Mouse (Mus musculus): ENCODE results near the gene Thumpd3.
A peak's percentile ranks its signal among the peaks of the same experiment; 100 is the strongest.

Gene Thumpd3

DNA sequence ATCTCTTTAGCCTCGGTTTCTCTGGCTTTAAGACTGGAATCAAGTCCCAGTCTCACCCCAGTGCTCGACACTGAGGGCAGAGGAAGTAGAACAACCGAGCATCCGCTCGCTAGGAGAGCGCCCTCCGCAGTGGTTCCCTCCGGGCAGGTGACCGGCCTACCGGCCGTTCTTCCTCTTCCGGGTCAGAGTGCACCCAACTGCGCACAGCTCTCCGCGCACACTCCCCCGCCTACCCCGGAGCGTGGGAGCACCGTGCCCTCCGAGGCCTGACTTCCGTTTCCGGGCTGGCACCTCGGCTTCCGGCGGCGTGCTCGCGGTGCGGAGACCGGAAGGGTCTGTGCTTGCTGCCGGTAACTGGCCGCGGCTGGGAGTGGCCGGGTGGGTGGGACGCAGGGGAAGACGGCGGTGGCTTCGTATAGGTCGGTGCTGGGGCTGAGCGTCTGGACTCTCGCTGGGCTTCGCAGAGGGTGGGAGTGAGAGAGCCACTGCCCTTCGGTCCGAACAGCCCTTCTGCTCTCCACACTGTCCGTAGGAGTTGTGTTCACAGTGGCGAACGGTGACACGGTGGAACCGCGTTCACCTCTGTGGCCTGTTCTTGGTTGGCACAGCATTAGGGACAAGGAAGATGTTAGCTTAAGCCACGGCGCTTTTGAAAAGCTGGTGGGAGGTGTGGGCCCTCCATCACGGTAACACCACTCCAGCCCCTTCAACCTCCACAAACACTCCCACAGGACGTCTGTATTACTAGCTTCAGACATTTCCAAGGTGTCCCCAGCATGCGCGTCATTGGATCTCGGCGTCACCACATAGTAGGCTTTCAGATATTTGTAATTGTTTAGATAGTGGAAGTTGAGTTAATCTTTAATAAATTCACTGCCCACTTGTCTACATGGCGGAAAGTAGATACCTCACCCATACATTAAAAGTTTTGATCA is at the start of gene Thumpd3:
Gene Thumpd3, plus strand, starts transcription at position 185 of the 935 bp plus-strand sequence.
- peak; percentile 99 for DNase-seq (ENCODE audit: low spot score)

DNA sequence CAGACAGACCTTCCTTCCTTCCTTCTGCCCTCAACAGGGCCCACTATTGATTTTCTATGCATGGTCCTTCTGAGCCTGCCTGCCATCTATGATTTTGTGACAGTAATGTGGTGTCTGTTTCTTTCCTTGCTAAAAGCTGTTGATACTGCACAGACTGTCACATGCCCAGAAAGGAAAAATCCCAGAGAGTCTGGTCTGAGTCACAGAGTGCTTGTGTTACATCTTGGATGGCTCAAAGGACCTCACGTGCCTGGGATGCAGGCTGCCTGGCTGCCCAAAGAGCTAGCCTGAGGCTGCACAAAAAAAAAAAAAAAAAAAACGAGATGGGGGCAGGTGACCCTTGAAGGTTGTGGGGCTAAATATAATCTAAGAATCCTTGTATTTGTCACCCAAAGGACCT is 46.8 kb upstream of the Thumpd3 start:
- no peak for DNase-seq (ENCODE audit: low spot score)

DNA sequence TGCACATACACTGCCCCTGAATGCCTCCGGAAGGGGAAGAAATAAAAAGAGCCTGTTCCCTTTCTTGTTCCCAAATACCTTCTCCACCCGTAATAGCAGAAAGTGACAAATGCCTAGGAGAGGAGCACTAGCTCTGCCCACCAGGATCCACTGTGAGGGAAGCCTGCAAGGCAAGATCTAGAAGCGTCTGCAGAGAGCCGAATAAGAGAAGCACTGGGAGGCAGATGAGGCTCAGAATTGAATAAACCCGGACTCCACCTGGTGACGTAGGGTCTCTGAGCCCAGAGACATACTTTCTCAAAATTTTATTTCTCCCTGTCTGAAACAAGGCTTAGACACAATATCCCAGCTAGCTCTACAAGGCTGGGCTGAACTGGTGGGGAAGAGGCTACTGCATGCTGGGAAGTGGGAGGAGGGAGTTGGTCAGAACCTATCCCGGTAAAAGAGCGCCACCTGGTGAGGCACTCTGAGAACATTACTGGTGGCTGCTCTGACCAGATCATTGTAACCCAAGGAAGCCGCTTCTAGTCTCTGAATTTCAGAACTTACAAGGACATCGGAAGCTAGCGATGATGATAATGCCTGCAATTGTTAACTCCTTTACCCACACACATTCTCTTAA is 45.2 kb upstream of the Thumpd3 start:
- peak; percentile 95 for DNase-seq (ENCODE audit: low spot score)

DNA sequence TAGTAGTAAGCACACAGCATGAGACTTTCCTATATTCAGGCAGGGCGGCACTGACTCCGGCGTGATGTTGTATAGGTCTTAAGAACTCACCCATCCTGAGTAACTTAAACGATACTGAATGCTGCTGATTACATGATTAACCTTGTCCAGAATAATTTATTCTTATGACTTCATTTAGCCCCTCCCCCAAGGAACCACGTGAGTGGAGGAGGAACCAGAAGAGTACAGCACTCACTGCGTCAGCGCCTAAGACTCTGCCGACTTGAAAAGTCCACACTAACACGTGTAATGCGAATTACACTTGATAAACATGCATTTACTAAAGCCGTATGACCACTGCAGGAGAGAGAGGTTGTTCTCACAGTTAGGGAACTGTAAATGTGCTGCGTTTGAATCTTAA is 44.3 kb upstream of the Thumpd3 start:
- no peak for DNase-seq (ENCODE audit: low spot score)

DNA sequence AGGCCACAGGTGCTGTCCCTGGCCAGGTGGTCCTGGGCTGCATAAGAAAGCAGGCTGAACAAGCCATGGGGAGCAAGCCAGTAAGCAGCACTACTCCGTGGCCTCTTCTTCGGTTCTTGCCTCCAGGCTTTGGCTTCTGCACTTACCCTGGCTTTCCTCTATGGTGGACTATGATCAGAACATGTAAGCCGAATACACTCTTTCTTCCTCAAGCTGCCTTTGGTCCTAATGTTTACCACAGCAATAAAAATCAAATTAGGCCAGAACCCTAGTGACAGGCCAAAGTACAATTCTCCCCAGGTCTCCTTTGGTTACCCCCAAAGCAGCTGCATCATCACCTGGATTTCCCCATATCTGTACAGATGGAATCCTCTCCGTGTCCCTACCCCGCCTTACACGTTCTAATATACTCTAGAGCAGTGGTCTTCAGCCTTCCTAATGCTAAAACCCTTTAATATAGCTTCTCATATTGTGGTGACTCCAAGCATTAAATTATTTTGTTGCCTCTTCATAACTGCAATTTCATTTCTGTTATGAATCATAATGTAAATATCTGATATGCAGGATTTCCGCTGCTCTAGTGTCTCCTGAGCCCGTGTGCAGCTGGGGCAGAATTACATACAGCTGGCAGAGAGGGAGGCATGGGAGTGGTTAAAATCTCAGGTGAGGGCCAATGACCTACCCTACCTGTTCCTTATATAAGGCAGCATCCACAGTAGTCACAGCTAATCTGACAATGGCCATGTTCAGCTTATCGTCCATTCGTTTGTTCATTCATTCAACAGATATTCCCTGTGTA is 42.5 kb upstream of the Thumpd3 start:
- no peak for DNase-seq (ENCODE audit: low spot score)

DNA sequence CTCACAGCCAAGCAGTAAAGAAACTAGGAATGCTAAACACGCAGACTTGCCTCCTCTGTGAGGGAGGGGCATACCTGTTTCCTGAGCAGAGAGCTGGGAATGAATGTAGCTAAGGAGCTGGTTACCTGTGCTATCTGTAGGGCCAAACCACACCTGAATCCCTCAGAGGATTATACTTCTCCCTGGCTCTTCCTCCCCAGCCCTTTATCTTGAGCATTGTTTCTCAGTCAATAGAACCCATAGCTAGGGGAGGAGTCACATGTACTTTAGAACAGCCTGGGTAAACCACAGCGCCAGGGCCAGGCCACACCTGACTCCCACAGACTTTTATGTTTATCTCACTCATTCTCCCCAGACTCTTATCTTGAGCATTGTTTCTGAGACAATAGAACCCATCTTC is 39.2 kb upstream of the Thumpd3 start:
- no peak for DNase-seq (ENCODE audit: low spot score)

DNA sequence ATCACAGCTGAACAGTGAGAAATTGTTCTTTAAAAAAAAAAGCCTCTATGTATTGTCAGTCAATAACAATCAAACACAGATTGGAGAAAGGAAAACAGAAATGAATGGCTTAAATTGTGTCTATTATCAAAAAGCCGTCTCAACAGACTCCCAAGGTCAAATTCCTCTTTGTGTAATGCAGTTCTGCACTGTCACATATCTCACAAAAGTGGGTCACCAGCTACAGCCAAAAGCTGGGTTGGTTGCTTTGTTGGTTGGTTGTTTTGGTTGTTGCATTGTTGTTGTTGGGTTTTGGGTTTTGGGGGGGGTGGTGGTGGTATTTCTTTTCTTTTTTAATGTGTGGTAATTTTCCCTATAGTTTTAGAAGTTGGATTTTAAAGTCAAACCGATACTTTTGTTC is 34.1 kb upstream of the Thumpd3 start:
- no peak for DNase-seq (ENCODE audit: low spot score)

DNA sequence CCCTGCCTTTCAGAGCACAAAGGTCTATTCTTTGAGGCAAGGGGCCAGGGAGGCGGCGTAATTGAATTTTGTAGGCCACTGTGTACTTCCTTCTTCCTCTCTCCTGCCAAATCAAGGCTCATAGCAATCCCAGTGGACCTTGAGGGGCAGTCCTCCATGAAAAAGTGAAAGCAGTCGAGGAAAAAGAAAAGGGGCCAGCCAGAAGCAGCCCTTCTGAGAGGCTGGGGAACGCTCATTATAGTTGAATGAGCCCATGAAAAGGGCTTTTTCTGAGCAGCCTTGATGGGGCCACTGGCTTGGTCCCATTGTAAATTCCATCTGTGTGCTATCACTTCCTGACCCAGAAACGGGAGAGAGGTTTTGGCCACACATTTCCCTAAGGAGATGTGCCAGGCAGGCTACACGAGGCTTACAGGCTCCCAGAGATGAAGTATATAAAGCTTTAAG is 33.5 kb upstream of the Thumpd3 start:
- DNase-seq (ENCODE audit: low spot score): peak; percentile 76

DNA sequence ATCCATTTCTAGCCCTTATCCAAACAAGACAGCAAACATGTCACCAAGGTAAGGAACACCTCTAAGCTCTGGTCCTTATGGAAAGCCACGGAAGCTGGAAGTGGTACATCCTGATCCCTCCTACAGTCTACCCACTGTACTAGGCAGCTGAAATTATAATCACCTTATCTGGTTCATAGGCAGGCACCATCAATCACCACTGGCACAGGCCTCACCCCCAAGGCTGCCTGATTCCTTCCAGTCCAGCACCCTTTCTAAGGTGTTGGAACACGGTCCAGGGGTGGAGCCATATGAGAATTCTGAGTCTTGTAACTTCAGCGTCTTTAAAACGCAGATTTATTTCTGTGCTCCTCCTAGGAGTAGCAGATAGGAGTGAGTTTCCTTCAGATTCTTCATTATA is 32.5 kb upstream of the Thumpd3 start:
- no peak for DNase-seq (ENCODE audit: low spot score)

DNA sequence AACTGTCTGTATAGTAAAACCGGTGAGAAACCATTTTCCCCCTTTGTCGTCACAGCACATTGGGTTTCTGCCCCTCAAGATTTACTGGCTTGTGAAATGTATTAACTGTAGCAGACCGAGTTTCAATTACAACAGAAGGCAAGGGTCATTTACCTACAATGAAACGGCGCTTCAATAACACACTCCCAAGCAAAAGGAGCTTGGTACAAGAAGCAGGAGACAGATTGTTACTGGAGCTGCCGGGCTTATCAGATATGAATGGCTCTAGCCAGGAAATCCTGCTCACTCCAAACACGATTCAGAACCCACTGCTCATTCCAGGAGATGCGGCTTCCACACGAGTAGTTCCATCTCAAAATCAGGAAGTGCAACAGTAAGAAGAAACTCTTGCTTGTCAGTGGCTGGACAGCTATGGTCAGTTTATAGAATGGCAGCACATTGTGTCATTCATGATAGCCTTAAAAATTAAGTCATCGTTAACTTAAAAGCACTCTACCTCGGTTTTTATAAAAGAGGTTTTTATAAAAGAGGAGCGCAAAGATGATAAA is 28.5 kb upstream of the Thumpd3 start:
- DNase-seq (ENCODE audit: low spot score): no peak

DNA sequence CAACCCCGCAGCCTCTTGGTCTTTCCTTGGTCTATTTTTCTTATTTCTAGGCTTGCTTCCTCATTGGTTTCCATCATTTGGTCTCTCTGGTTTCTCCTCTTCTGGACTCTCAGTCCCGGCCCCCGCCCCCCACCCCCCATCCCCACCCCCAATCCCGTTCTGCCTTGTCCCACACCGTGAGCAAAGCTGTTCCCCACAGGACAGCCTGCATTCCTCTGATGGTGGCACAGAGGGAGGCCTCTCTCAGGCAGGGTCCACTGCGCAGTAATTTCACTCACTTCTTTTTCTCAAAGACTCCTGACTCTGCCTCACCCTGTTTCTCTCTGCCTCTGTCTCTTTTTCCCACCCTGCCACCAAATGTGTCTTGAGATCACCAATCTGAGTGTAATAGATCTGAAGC is 27.9 kb upstream of the Thumpd3 start:
- no peak for DNase-seq (ENCODE audit: low spot score)

DNA sequence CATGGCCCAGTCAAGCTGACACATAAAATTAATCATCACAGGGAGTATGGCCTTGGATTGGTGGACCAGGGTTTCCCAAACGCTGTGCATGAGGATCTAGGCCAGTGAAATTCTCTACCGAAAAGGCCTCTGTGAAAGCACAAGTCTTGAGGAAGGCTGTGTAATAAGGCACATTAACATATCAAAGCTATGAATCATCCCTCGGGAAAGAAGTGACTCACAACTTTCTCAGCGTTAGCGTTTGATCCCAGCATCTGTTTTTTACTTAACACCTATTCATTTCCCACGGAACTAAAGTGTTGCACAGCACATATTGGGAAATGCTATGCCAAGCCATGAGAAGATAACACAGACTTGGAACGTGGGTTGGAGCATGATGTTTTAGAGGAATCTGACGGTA is 21.2 kb upstream of the Thumpd3 start:
- DNase-seq (ENCODE audit: low spot score): no peak

DNA sequence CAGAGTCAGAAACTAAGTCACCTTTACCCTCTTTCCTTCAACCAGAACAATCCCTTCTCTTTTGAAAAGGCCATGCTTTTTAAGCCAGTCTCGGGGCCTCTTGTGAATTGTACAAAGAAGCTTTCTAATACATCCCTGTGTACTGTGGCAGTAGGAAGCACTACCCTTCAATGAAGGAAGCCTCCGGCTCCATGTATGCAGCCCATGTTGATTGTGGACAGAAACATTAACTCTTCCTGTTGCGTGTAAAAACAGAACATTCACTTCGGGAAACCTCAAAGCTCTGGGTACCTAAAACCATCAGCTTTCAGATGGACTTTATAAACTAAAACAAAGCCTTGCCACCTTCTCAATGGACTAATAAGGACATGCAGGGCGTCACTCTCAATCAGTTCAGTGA is 20.3 kb upstream of the Thumpd3 start:
- DNase-seq (ENCODE audit: low spot score): no peak

DNA sequence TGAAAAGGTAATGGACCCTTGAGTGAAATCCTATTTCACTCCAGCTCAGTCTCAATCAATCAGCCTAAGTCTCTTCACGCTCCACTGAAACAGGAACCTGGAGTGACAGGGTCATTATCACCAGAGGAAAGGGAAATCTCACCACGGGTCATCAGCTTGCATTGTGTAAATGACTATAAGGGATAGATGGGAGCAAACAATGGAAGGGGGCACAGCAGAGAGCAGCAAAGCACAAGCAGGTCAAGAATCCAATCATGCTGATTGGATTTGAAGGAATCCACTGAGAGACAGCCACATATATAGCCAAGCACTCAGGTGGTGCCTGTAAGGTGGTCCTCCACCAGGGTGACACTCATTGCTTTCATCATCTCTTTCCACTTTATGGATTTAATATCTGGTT is 18.6 kb upstream of the Thumpd3 start:
- peak; percentile 81 for DNase-seq (ENCODE audit: low spot score)

DNA sequence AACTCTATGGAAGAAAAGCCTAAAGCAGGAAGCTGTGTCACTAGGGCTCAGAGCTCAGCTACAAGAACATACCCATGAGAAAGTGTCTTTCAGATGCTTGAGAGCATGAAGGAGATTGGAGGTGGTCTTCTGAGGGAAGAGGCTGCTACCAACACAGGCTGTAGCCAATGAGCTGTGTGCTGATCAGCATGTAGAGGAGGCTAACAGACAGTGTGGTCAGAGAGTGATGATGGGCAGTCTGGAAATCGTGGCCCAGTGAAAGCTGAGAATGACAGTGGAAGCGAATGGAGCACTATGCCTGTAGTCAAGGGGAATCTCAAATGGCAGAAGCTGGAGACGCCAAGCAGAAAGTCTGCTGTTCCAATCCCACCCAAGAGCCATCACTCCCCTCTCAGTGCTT is 17.0 kb upstream of the Thumpd3 start:
- DNase-seq (ENCODE audit: low spot score): no peak

DNA sequence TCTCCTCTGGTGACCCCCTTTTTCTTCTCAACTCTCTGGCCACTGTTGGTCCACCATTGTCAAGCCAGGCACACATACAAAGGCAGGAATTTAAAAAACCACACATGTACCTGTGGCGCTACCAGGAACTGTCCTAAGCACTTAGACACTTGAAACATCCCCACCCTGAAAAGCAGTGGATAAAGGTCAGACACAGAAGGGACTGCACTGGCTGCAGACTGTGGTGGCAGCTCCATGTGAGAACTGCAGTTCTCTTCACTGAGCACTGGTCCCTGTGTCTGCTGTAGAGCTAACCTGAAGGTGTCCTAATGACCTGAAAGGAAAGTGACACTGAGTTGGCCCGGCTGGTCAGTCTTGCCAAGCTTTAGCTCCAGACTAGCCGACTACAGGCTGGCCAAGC is 15.5 kb upstream of the Thumpd3 start:
- no peak for DNase-seq (ENCODE audit: low spot score)

DNA sequence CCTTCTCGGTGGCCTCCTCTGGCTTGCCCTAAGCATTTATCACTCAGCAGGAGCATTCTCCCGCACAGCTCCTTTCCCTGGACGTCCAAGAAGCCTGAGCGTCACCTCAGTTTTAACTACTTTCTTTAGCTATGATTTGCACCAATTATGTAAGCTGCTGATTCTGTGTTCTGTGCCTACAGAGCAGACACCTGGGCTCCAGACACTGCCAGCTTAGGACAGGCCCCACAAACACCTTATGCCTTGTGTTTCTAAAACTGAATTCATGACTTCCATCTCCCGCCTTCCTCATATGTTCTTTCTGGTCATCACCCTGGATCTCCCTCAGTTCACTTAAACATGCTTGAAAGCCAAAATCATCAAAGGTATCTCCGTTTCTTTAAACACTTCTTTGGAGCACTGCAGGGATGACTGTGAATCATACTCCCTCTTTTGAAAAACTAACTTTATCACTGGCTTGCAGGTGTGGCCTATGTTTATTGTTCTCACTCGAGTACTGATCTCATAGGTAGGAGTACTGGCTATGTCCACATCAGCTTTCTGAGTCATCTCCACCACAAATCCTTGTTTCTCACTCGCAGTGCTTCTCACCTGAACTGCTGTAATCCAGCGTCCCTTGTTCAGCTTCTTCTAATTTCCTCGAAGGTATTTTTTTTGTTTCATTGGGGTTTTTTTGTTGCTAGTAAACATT is 14.9 kb upstream of the Thumpd3 start:
- DNase-seq (ENCODE audit: low spot score): no peak

DNA sequence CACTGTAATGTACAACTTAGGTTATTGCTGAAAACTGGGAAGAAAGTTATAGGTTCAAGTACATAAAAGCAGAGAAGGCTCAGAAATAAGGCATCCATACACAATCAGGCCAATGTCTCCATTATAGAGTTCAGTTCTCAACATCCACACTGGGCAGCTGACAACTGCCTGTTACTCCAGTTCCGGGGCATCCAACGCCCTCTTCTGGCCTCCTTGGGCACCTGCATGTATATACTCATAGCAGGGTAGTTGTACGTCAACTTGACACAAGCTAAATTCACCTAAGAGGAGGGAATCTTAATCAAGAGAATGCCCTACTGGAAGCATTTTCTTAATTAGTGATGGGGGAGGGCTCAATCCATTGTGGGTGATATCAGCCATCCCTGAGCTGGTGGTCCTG is 13.9 kb upstream of the Thumpd3 start:
- no peak for DNase-seq (ENCODE audit: low spot score)

DNA sequence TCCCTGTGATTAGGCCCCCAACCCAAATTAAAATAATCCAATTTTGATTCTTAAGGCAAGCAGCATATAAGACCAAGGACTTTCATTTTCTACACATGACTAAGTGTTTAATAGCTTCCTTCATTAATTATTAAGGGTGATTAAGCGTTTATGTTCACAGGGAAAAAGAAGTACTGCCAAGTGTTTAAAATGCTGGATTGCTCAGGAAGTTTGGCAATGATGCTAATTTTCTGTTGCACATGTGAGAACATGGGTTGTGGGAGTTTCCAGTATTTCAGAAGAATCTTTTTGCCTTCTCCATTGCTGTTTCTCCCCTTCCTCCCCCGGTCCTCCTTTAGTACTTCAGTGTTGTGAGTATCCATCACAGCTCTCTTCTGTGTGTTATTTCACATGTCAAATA is 12.8 kb upstream of the Thumpd3 start:
- DNase-seq (ENCODE audit: low spot score): no peak

DNA sequence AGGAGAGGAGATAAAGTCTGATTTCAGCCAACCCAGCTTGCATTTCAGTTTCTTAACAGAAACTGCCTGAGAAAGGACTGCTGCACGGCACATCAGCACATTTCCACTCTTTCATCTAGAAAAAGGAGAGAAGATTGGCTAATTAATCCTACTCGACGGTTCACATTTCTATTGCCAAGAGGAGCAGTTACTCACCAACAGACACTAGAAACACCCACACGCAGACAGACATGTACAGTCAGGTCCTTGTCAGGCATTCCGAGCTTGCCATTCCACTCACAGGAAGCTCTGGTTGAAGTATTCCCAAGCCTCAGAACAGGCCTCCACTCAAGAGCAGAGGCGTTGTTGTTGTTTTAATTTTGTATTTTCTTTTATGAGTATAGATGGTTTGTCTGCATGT is 11.6 kb upstream of the Thumpd3 start:
- no peak for DNase-seq (ENCODE audit: low spot score)

DNA sequence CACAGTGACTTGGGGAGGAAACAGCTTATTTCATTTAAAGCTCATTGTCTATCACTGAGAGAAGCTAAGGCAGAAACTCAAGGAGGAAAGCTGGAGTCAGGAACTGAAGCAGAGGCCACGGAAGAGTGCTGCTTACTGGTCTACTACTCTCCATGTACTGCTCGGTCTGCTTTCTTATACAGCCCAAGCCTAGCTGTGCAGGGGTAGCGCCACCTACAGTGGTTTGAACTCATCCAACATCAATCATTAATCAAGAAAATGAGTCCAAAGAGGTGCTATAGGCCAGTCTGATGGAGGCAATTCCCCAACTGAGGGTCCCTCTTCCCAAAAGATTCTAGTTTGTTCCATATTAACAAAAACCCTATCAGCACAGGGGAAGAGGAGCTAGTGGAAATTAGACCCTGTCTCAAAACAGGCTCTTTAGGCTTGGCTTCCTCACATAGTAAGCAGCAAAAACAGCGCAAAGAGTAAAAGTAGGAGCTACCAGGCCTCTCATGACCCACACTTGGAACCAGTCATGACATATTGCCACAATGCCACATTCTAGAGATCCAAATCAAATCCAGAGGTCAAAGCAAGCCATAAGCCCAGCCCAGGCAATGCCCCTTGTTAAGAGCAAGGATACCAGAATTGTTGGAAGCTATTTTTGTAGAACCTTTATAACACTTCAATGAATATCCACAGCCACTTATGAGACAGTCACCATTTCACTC is 9.4 kb upstream of the Thumpd3 start:
- DNase-seq (ENCODE audit: low spot score): no peak

All from embryo, embryonic 10 days (tissue).